Mouse (Mus musculus) midbrain, embryonic 10.5 days (tissue): ENCODE results near the gene Ing3. TPM values are rescaled to one million over a fixed set of nuclear protein-coding genes. Genes with fewer than 3 reads are reported as not detected.

Experiments used
- DNase-seq: peaks from one replicate; pipeline ENCODE4 v3.0.0-alpha.2; 2017; ENCODE audit warnings: low spot score
- H3K27ac ChIP-seq: fragments of 300-500 bp; sonication (generic); replicated peaks from 2 replicates; pipeline ENCODE4 v1.5.1; 2016; ENCODE audit warnings: mild to moderate bottlenecking
- H3K27me3 ChIP-seq: fragments of 300-500 bp; sonication (generic); 2 replicates; pipeline ENCODE4 v1.6.1; 2016; ENCODE audit warnings: low read depth, mild to moderate bottlenecking; ENCODE audit not compliant: poor library complexity, severe bottlenecking
- H3K36me3 ChIP-seq: fragments of 300-500 bp; sonication (generic); 2 replicates; pipeline ENCODE4 v1.6.1; 2016; ENCODE audit warnings: mild to moderate bottlenecking, moderate library complexity
- H3K4me1 ChIP-seq: fragments of 300-500 bp; sonication (generic); 2 replicates; pipeline ENCODE4 v1.6.1; 2016
- H3K4me3 ChIP-seq: fragments of 300-500 bp; sonication (generic); 2 replicates; pipeline ENCODE4 v1.5.1; 2016; ENCODE audit warnings: mild to moderate bottlenecking, moderate library complexity
- H3K9me3 ChIP-seq: fragments of 300-500 bp; sonication (generic); replicated peaks from 2 replicates; pipeline ENCODE4 v1.6.1; 2016; ENCODE audit warnings: mild to moderate bottlenecking
- WGBS: fragments of 180-500 bp; shearing (Covaris S2); methylation state at CpG from one replicate; pipeline ENCODE4 v1.1.7; 2016; 5-methylcytosine and 5-hydroxymethylcytosine counted together
- polyA plus RNA-seq: library from polyadenylated mRNA; unstranded; fragments of >200 nt; fragmentation: Nextera tagmentation; extraction: Ambion mirVana; gene quantifications from 2 replicates; pipeline ENCODE4 v1.2.1, GENCODE M21; 2016

Ing3 gene
- polyA plus RNA-seq, 1 experiment from 2014 or later: 55.8 TPM

- WGBS: 9% methylated on average over 16 of the region's 16 CpGs
- peak; percentile 49 for DNase-seq
- peaks cover 18% of the 10 kb centered on the region for H3K4me1 ChIP-seq
- H3K36me3 ChIP-seq: no peaks in the 10 kb centered on the region
- H3K4me3 ChIP-seq: peak overlapping the region; percentile 60
- H3K27ac ChIP-seq: peak overlapping the region; percentile 57; the same call in 1 of the 2 replicates
- H3K9me3 ChIP-seq: no peaks in the 10 kb centered on the region
- peaks cover 38% of the 10 kb centered on the region for H3K27me3 ChIP-seq
Measured at GRCm38 (mm10) chr6:21984990-21985731, 35.8 kb downstream of the Ing3 start.

DNA sequence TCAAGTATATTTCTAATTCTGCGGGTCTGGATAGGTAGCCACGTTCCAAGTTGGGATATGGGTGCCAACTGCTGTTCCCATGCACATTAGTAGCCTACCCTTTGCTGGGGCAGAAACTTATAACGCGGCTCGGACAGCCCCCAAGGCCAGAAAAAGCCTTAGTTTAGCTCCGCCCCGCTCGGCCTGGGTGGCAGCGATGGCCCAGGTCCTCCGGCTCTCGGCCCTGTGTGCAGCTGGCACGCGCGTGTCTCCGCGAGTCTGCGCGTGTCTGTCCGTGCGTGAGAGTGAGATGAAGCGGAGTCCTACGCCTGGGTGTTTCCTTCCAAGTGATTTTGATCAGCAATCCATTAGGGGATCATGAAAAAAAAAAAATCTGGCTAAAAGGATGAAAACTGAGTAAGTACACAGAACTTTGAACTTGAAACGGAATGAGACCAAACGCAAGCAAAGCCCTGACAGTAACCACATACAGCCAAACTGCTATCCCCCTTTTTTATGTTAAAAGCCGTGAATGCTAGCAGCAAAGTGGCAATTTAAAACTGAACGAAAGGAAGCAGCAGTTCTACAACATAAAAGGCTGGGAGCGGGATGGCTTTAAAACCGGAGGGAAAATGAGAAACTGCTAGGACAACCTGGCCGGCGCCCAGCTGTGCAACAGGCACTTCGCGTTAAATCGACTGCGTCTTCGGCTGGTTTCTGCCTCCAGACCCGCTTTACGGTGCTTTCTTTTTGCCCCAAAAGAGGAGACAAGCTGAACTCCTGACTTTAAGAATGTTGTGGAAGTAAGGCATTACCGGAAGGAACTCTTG is 36.6 kb downstream of the Ing3 start, which contains the start of gene Cped1:
Gene Cped1, plus strand, starts transcription at position 185 of the 809 bp plus-strand sequence.
- H3K4me3 ChIP-seq: peak within 1 kb of the TSS; percentile 60

GRCm38 (mm10) chr6:21986660-21987331 is 37.4 kb downstream of the Ing3 start:
- peaks cover 38% of the 10 kb centered on the region for H3K27me3 ChIP-seq
- H3K4me1 ChIP-seq: peaks cover 18% of the 10 kb centered on the region
- H3K9me3 ChIP-seq: no peaks in the 10 kb centered on the region
- WGBS: 6% methylated on average over 24 of the region's 24 CpGs
- no peaks in the 10 kb centered on the region for H3K36me3 ChIP-seq
- H3K27ac ChIP-seq: no peak overlapping the region
- H3K4me3 ChIP-seq: peak overlapping the region; percentile 60
- DNase-seq: peak; percentile 46

More for the DNA sequence above, 36.6 kb downstream of the Ing3 start, which contains the start of gene Cped1:
- peak; percentile 69 for DNase-seq
- Histone ChIP-seq H3K27me3 (peaks cover 38% of the 10 kb centered on the region), H3K9me3 (no peaks in the 10 kb centered on the region), H3K27ac (peak within 1 kb of the TSS; percentile 57; the same call in 1 of the 2 replicates), H3K36me3 (no peaks in the 10 kb centered on the region), H3K4me1 (peaks cover 18% of the 10 kb centered on the region)
- WGBS: under 1% methylated on average over 38 of the region's 38 CpGs

DNA sequence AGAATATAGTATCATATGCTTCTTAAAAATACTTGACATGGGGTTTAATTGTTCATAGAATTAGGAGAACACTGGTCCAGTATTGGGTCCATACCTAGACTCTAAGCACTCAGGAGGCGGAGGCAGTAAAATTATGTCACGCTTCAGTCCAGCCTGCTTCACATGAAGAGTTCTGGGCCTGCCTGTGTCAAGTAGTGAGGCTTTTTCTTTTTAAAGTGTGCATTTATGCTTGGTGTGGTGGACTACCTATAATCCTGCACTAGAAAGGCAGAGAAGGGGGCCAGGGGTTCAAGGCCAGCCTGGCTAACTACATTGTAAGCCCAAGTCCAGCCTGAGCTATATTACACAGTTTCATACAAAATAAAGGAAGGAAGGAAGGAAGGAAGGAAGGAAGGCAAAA is 38.2 kb downstream of the Ing3 start:
- 89% methylated on average over 2 of the region's 2 CpGs for WGBS
- no peak overlapping the region for H3K27ac ChIP-seq
- no peak for DNase-seq
- no peak overlapping the region; the same call in 1 of the 2 replicates for H3K4me3 ChIP-seq
- peaks cover 38% of the 10 kb centered on the region for H3K27me3 ChIP-seq
- no peaks in the 10 kb centered on the region for H3K36me3 ChIP-seq
- H3K9me3 ChIP-seq: no peaks in the 10 kb centered on the region
- H3K4me1 ChIP-seq: peaks cover 18% of the 10 kb centered on the region

- H3K4me1 ChIP-seq: peaks cover 18% of the 10 kb centered on the region
- no peak overlapping the region for H3K4me3 ChIP-seq
- no peaks in the 10 kb centered on the region for H3K9me3 ChIP-seq
- no peaks in the 10 kb centered on the region for H3K36me3 ChIP-seq
- H3K27ac ChIP-seq: no peak overlapping the region
- peaks cover 38% of the 10 kb centered on the region for H3K27me3 ChIP-seq
- WGBS: 84% methylated on average over 5 of the region's 5 CpGs
- DNase-seq: no peak
Measured at GRCm38 (mm10) chr6:21988296-21988695, 38.9 kb downstream of the Ing3 start.

DNA sequence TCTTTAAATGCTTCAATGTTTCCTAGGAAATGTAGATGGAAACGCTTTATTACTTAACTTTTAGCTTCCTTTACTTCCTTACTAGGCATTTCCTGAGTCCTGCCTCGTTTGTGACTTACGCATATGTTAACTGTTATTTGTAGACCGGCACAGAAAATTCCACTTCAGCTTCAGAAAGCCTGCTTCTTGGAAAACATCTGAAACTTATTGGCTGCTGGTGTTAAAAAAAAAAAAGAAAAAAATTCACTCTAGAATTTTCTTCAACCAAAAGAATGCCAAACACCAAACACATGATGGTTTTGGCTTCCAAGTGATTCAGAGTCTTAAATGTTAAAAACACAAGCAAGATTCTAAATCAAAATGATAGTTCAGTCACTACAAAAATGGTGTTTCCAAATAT is 39.7 kb downstream of the Ing3 start:
- Histone ChIP-seq H3K27me3 (peaks cover 38% of the 10 kb centered on the region), H3K27ac (no peak overlapping the region), H3K9me3 (no peaks in the 10 kb centered on the region), H3K36me3 (no peaks in the 10 kb centered on the region), H3K4me1 (peaks cover 18% of the 10 kb centered on the region), H3K4me3 (no peak overlapping the region)
- DNase-seq: no peak
- WGBS: 80% methylated on average over 4 of the region's 4 CpGs

DNA sequence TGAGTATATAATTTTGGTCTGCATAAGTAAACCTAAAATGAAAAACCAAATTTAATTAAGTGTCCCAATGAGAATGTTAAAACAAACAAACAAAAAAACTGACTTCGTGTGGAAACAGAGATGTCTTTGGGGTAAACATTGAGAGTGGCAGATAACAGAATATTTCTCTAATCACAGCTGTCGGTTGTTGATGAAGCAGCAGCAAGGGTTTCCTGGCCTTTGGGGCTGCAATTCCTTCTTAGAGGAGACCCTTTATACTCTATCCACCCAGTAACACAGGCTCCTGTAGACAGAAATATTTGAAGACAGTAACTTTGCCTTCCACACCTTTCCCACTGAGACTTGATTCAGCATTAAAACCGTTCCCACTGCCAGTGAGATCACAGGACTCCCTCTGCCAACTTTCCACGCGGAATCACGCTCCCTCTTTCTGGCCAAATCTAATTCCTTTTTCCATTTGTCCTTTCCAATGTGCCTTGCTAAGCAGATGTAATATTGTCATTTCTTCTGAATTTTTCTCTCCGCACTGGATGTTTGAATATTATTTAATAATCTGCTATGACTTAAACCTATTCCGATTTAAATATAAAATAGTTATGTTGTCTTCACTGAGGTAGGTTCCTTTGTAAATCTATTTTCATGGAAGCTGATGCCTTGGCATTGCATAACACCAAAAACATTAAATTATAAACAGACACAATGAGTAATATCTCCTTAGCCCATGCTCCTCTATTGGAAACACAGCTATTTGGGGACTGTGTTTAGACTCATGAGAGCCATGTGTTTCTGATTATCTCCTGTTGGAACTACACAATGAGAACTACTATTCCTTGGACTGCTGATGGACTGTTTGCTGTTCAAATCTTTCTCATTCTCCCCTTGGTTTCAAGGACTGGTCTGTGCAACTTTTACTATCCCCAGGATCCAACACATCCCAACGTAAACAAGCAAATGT is 41.1 kb downstream of the Ing3 start:
- Histone ChIP-seq H3K27me3 (peaks cover 32% of the 10 kb centered on the region), H3K36me3 (no peaks in the 10 kb centered on the region), H3K27ac (no peak overlapping the region), H3K4me1 (peaks cover 14% of the 10 kb centered on the region), H3K9me3 (no peaks in the 10 kb centered on the region), H3K4me3 (no peak overlapping the region)
- WGBS: 80% methylated on average over 9 of the region's 9 CpGs
- DNase-seq: no peak

DNA sequence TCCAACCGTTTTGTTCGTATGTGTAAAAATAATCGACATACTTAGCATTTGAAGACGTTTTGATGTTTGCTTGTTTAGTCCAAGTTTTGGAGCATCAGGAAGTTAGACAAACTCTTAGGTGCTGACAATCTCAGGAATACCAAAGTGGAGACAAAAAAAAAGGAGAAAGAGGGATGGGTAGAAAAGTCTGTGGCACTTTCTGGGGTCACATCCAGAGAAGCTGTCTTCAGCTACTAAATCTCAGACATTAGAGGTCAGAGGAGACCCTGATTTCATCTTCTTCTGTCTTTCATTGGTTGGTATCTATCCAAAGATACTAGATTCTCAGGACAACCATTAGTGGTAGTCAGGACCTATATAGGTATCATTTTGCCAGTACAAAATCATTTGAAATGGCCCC is 41.8 kb downstream of the Ing3 start:
- no peak overlapping the region for H3K4me3 ChIP-seq
- no peak overlapping the region for H3K27ac ChIP-seq
- H3K9me3 ChIP-seq: no peaks in the 10 kb centered on the region
- peaks cover 25% of the 10 kb centered on the region for H3K27me3 ChIP-seq
- DNase-seq: no peak
- no peaks in the 10 kb centered on the region for H3K36me3 ChIP-seq
- H3K4me1 ChIP-seq: peaks cover 8% of the 10 kb centered on the region
- WGBS: 81% methylated on average over 4 of the region's 4 CpGs

- H3K36me3 ChIP-seq: no peaks in the 10 kb centered on the region
- 84% methylated on average over 2 of the region's 2 CpGs for WGBS
- DNase-seq: no peak
Measured at GRCm38 (mm10) chr6:21993070-21993469, 43.7 kb downstream of the Ing3 start.

DNA sequence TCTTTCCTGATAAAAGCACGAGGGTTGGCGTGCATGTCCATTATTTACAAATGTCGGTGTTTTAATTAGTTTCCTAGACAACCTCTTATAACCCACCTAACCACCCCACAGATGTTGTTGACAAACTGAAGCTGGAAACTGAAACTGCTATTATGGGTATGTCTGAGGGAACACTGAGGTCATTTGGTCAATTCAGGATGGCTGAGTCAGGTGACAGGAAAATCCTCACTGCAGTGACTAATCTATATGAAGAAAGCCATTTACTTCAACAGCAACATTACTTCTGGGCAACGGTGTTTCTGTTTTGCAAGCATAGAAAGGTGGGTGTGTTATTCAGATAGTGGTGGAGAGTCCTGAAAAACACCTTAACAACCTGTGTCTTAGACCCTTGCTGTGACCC is 48.8 kb downstream of the Ing3 start:
- 81% methylated on average over 4 of the region's 4 CpGs for WGBS
- DNase-seq: no peak

More at GRCm38 (mm10) chr6:21993070-21993469, 43.7 kb downstream of the Ing3 start:
- Histone ChIP-seq H3K27ac (no peak overlapping the region), H3K4me1 (no peaks in the 10 kb centered on the region; the same call in 1 of the 2 replicates), H3K9me3 (no peaks in the 10 kb centered on the region), H3K4me3 (no peak overlapping the region), H3K27me3 (peaks cover 6% of the 10 kb centered on the region)

GRCm38 (mm10) chr6:21999025-21999424 is 49.7 kb downstream of the Ing3 start:
- H3K4me1 ChIP-seq: peaks cover 18% of the 10 kb centered on the region
- H3K27ac ChIP-seq: no peak overlapping the region
- H3K9me3 ChIP-seq: no peaks in the 10 kb centered on the region
- peaks cover 10% of the 10 kb centered on the region for H3K27me3 ChIP-seq
- no peaks in the 10 kb centered on the region for H3K36me3 ChIP-seq
- WGBS: 53% methylated on average over 11 of the region's 11 CpGs
- no peak overlapping the region for H3K4me3 ChIP-seq
- no peak for DNase-seq

More for the DNA sequence above, 48.8 kb downstream of the Ing3 start:
- H3K9me3 ChIP-seq: no peaks in the 10 kb centered on the region
- no peak overlapping the region for H3K27ac ChIP-seq
- peaks cover 9% of the 10 kb centered on the region for H3K27me3 ChIP-seq
- H3K36me3 ChIP-seq: no peaks in the 10 kb centered on the region
- peaks cover 12% of the 10 kb centered on the region for H3K4me1 ChIP-seq
- H3K4me3 ChIP-seq: no peak overlapping the region
